ENCODE assay signal across 8 mouse cellular contexts in the genomic region with DNA sequence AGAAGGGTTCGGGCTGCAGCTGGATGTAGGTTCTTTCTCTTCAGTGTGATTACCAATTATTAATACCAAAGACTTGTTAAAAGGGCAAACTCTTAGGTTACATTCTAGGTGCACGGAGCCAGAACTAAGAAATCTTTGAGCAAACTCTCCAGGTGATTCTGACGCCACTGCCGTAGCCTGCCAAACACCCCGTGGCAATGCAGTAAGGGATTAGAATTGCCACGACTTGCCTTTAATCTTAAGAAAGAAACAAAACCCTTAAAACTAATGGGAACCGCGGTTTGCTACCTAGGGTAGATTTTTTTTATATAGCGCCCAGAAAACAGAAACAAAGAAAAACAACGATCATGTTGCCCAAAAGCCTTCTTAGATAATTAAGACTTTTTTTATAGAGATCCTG. TPM values are rescaled to one million over a fixed set of nuclear protein-coding genes. Genes with fewer than 3 reads are reported as not detected.
DNase-seq lines count a peak whose midpoint lies in the region; ATAC-seq and TF ChIP-seq lines count a peak whose summit lies in the region.

No protein-coding gene starts in this region.

- peak overlapping the region; percentile 98 for H3K9ac ChIP-seq in heart, embryonic 13.5 days
- peak overlapping the region; percentile 88 for H3K9ac ChIP-seq in hindbrain, embryonic 11.5 days (ENCODE audit: low read depth, low read length)
- H3K9ac ChIP-seq in midbrain, embryonic 11.5 days (ENCODE audit: low read length) = peak overlapping the region; percentile 81

- no peak for ATAC-seq in heart, embryonic 13.5 days (ENCODE audit: extremely low read depth, insufficient number of reproducible peaks, low FRiP score, low TSS enrichment)
- ATAC-seq in hindbrain, embryonic 11.5 days (ENCODE audit: low FRiP score) = no peak
- no peak for ATAC-seq in midbrain, embryonic 11.5 days (ENCODE audit: low FRiP score)
- no peak for ATAC-seq in inflammation-experienced regulatory T-cells, adult 6 months

- TF ChIP-seq POLR2A in bone marrow, adult 2 months (IDR thresholded peaks at IDR 0.05; ENCODE audit: borderline replicate concordance, control insufficient read depth, low read depth, low read length) = no peak

- no peak for DNase-seq in heart, adult 8-10 months (ENCODE audit: low spot score)
- peak; percentile 38 for DNase-seq in hindbrain, embryonic 11.5 days (ENCODE audit: low spot score)
- no peak for DNase-seq in midbrain, embryonic 11.5 days (ENCODE audit: low spot score, missing footprints)
- DNase-seq in right cerebral cortex, postnatal 36 days (ENCODE audit: low spot score in 2 of 2) = no peak
- no peak for DNase-seq in left cerebral cortex, postnatal 14 days (ENCODE audit: low spot score in 2 of 2)

- intact Hi-C loops in left cerebral cortex, postnatal 14 days (cut with DNase I) = no loop called here

- no peak for TF ChIP-seq CTCF in bone marrow, adult 2 months (IDR thresholded peaks at IDR 0.05; ENCODE audit: control insufficient read depth, insufficient read depth, low read length)

- no peaks in the 10 kb centered on the region for H3K36me3 ChIP-seq in heart, embryonic 13.5 days
- H3K36me3 ChIP-seq in hindbrain, embryonic 11.5 days (ENCODE audit: control insufficient read depth, insufficient read depth, low read length) = no peaks in the 10 kb centered on the region
- no peaks in the 10 kb centered on the region for H3K36me3 ChIP-seq in midbrain, embryonic 11.5 days (ENCODE audit: control insufficient read depth, insufficient read depth, low read length)

- H3K27ac ChIP-seq in heart, embryonic 13.5 days (replicated peaks) = peak overlapping the region; percentile 100
- H3K27ac ChIP-seq in bone marrow, adult 2 months (ENCODE audit: control insufficient read depth, insufficient read depth, low read depth, low read length, poor library complexity) = no peak overlapping the region
- no peak overlapping the region for H3K27ac ChIP-seq in hindbrain, embryonic 11.5 days (ENCODE audit: low read depth, low read length)
- no peak overlapping the region for H3K27ac ChIP-seq in midbrain, embryonic 11.5 days (ENCODE audit: low read depth, low read length)

- 6% methylated on average over 10 of the region's 10 CpGs for WGBS in heart, embryonic 13.5 days
- WGBS in bone marrow, adult 2 months = 10% methylated on average over 10 of the region's 10 CpGs
- 8% methylated on average over 10 of the region's 10 CpGs for WGBS in hindbrain, embryonic 11.5 days
- 9% methylated on average over 10 of the region's 10 CpGs for WGBS in midbrain, embryonic 11.5 days

- peak overlapping the region; percentile 95 for H3K4me3 ChIP-seq in heart, embryonic 13.5 days
- H3K4me3 ChIP-seq in bone marrow, adult 2 months (replicated peaks; ENCODE audit: control insufficient read depth, low read depth, low read length) = peak overlapping the region; percentile 89
- peak overlapping the region; percentile 82 for H3K4me3 ChIP-seq in hindbrain, embryonic 11.5 days (ENCODE audit: low read depth, low read length)
- peak overlapping the region; percentile 71 for H3K4me3 ChIP-seq in midbrain, embryonic 11.5 days (ENCODE audit: low read depth, low read length)

- no peaks in the 10 kb centered on the region for H3K9me3 ChIP-seq in heart, embryonic 13.5 days
- no peaks in the 10 kb centered on the region for H3K9me3 ChIP-seq in hindbrain, embryonic 11.5 days (ENCODE audit: control insufficient read depth, low read length)
- H3K9me3 ChIP-seq in midbrain, embryonic 11.5 days (ENCODE audit: control insufficient read depth, low read length) = no peaks in the 10 kb centered on the region

- no peaks in the 10 kb centered on the region for H3K27me3 ChIP-seq in heart, embryonic 13.5 days (replicated peaks)
- H3K27me3 ChIP-seq in hindbrain, embryonic 11.5 days (ENCODE audit: control insufficient read depth, insufficient read depth, low read length) = no peaks in the 10 kb centered on the region
- no peaks in the 10 kb centered on the region for H3K27me3 ChIP-seq in midbrain, embryonic 11.5 days (ENCODE audit: control insufficient read depth, insufficient read depth, low read length)

- H3K4me2 ChIP-seq in heart, embryonic 13.5 days = peak overlapping the region; percentile 69
- peak overlapping the region; percentile 71 for H3K4me2 ChIP-seq in hindbrain, embryonic 11.5 days (replicated peaks; ENCODE audit: low read depth, low read length)
- peak overlapping the region; percentile 81 for H3K4me2 ChIP-seq in midbrain, embryonic 11.5 days

- H3K4me1 ChIP-seq in heart, embryonic 13.5 days = peaks cover 25% of the 10 kb centered on the region
- H3K4me1 ChIP-seq in bone marrow, adult 2 months (ENCODE audit: control insufficient read depth, insufficient read depth, low read length) = no peaks in the 10 kb centered on the region; the same call in 1 of the 2 replicates
- H3K4me1 ChIP-seq in hindbrain, embryonic 11.5 days (replicated peaks; ENCODE audit: control insufficient read depth, insufficient read depth, low read length) = no peaks in the 10 kb centered on the region
- peaks cover 17% of the 10 kb centered on the region for H3K4me1 ChIP-seq in midbrain, embryonic 11.5 days (ENCODE audit: control insufficient read depth, insufficient read depth, low read length)

RNA-seq across cellular contexts. Expression of a gene that starts 0.9 kb away (rescaled TPM):
- polyA plus RNA-seq in heart, embryonic 13.5 days (2015; fragmentation: Nextera tagmentation; extraction: Ambion mirVana) = 860 and 905 TPM in 2 replicates
- total RNA-seq in heart, adult 8-10 months (2022) = 100 to 1,000 TPM; 129 to 151 (median 143) TPM
- polyA plus RNA-seq in bone marrow, adult 2 months (2011; ENCODE audit: insufficient read depth, insufficient read length, low replicate concordance, missing spikeins) = 109 and 216 TPM in 2 replicates
- 440 and 458 TPM in 2 replicates for polyA plus RNA-seq in hindbrain, embryonic 11.5 days (2014; fragmentation: Nextera tagmentation; extraction: Ambion mirVana)
- polyA plus RNA-seq in midbrain, embryonic 11.5 days (2014; fragmentation: Nextera tagmentation; extraction: Ambion mirVana) = 426 and 436 TPM in 2 replicates
- polyA plus RNA-seq in inflammation-experienced regulatory T-cells, adult 6 months (2017; shearing (Covaris generic)) = 10 to 100 TPM; 20.8 to 76.5 (median 26.2) TPM
- total RNA-seq in left cerebral cortex, postnatal 14 days (2021) = 100 to 1,000 TPM; 213 to 219 TPM

RNA-seq across cellular contexts. Expression of a gene that starts 51.2 kb away (rescaled TPM):
- polyA plus RNA-seq in heart, embryonic 13.5 days (2015; fragmentation: Nextera tagmentation; extraction: Ambion mirVana) = 1.5 and 1.8 TPM in 2 replicates
- total RNA-seq in heart, adult 8-10 months (2022) = under 1 TPM in 3 of 4 experiments, not detected in 1; 0.16 to 0.47 (median 0.17) TPM
- 0.75 and 0.92 TPM in 2 replicates for polyA plus RNA-seq in bone marrow, adult 2 months (2011; ENCODE audit: insufficient read depth, insufficient read length, low replicate concordance, missing spikeins)
- polyA plus RNA-seq in hindbrain, embryonic 11.5 days (2014; fragmentation: Nextera tagmentation; extraction: Ambion mirVana) = 0.79 and 0.85 TPM in 2 replicates
- polyA plus RNA-seq in midbrain, embryonic 11.5 days (2014; fragmentation: Nextera tagmentation; extraction: Ambion mirVana) = 2.7 TPM in 2 replicates
- polyA plus RNA-seq in inflammation-experienced regulatory T-cells, adult 6 months (2017; shearing (Covaris generic)) = not detected
- 1 to 10 TPM; 1.4 to 1.8 TPM for total RNA-seq in left cerebral cortex, postnatal 14 days (2021)
